Mouse (Mus musculus): ENCODE results near the gene Qars.

The Qars gene

DNA sequence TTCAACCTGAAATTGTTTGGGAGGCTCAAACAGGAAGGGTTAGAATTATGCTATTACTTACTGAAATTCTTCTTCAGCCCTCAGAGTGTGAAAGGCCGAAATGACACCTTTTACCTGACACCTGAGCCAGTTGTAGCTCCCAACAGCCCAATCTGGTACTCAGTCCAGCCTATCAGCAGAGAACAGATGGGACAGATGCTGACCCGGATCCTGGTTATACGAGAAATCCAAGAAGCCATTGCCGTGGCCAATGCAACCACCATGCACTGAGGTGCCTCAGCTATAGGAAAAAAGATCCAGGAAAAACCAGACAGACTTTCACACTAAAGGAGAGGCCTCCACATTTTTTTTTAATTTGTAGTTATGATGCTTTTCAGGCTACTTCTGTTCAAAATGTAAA lies 51.7 kb downstream of the Qars start:
- CTCF ChIA-PET = interaction anchor here in 2 of 4 experiments (0.6 to 1.7 kb wide), 2 partner anchors 15 to 274 kb away, joined by 3 to 6 read pairs; no protein-coding TSS in a partner anchor
- POLR2A ChIA-PET = interaction anchor here in 3 of 4 experiments (0.7 to 6.9 kb wide), 21 partner anchors 10 to 1573 kb away, joined by 3 to 90 read pairs (median 6); partner anchors contain the start of genes Dalrd3 (in 2 of the 3), Ndufaf3 (in 1 of the 3), Qrich1 (in 1 of the 3) and Wdr6 (in 1 of the 3)

DNA sequence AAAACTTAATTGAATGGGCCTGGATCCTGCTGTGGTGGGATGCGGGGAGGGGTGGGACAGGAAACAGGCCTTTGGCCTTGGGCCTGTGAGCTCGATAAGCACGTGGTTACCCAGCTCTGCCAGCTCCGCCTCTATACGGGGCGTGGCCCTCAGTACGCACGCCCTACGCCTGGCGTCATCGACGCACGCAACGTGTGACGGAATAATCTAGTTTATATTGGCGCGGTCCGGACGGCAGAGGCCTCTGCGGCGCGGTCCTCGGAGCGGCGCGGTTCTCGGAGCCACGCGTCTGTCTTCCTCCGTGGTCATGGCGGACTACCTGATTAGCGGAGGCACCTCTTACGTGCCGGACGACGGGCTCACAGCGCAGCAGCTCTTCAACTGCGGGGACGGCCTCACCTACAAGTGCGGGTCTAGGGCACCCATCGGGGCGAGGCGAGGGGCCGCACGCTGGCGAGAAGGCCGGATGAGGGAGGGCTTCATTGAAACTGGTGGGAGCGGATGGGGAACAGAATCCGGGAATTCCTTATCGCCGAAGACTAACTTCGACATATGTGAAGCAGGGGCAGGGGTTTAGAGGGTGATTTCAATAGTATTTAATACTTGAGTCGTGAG lies 52.8 kb downstream of the Qars start, which contains the start of gene Impdh2:
Gene Impdh2 (plus strand): TSS at position 60 of the 615 bp plus-strand sequence.
- ChIA-PET CTCF (interaction anchor here in 2 of 4 experiments (0.5 to 1.7 kb wide), 7 partner anchors 10 to 234 kb away, joined by 3 to 13 read pairs (median 6); partner anchors contain the start of genes Dalrd3 (in 1 of the 2) and Wdr6 (in 1 of the 2)), POLR2A (interaction anchor here in 3 of 4 experiments (0.5 to 6.9 kb wide), 108 partner anchors 8 to 1733 kb away, joined by 3 to 90 read pairs (median 5); partner anchors contain the start of genes Dalrd3 (in 3 of the 3), Qars (in 3 of the 3), Qrich1 (in 3 of the 3) and Wdr6 (in 3 of the 3))

DNA sequence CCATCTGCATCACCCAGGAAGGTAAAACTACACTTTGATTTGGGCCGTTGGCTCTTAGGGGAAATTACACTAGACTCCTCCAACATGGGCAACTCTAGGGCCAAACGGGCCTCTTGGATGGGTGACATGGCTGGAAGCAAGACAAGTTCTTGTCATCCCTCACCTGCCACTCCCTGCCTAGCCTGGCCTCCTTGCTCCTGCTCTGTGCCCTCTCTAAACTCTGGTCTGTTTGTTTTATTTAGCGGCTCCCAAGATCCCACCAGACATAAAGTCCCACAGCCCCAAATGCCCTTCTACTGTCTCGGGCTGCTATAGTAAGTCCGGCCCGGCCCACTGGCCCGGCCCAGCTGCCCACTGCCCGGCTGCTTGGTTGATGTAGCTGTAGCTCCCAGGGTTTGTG lies 56.2 kb downstream of the Qars start:
- ChIA-PET CTCF (no interaction called here), POLR2A (interaction anchor here in 3 of 4 experiments (1.0 to 9.0 kb wide), 13 partner anchors 10 to 84 kb away, joined by 3 to 184 read pairs (median 4); partner anchors contain the start of genes Qrich1 (in 2 of the 3), Wdr6 (in 2 of the 3), Lamb2 (in 1 of the 3) and Qars (in 1 of the 3))

DNA sequence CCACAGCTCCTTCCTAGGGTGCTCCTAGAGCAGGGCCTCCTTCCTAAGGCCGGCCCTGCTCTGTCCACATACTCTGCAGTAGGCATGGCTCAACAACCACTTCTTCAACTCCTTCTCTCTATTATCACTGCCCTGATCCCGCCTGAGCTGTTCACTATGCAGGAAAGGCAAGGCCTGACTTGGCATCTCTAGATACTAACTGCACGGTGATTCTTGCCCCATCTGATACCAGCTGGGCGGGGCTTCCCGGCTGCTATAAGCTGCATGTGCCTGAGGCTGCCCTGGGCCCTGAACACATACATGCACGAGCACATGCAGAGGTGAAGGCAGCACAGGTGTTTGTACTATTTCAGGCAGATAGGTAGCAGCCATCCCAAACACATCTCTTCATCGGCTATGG lies 56.6 kb downstream of the Qars start:
- POLR2A ChIA-PET = interaction anchor here in 3 of 4 experiments (0.5 to 9.0 kb wide), 16 partner anchors 10 to 132 kb away, joined by 3 to 184 read pairs (median 4); partner anchors contain the start of genes Wdr6 (in 2 of the 3), Lamb2 (in 1 of the 3), Qars (in 1 of the 3) and Qrich1 (in 1 of the 3)
- CTCF ChIA-PET = interaction anchor here in 1 of 4 experiments (0.5 kb wide), 1 partner anchor 219 kb away, joined by 3 read pairs; no protein-coding TSS in a partner anchor

Measured in embryonic stem cell, embryonic (primary cell).